Mouse (Mus musculus): Measurements from ENCODE around the gene Pcgf2. TPM values are rescaled to one million over a fixed set of nuclear protein-coding genes. Genes with fewer than 3 reads are reported as not detected.

Pcgf2 gene
- total and polyA plus RNA-seq, 3 experiments = 5.4 to 18.5 TPM; not detected in 1

DNA sequence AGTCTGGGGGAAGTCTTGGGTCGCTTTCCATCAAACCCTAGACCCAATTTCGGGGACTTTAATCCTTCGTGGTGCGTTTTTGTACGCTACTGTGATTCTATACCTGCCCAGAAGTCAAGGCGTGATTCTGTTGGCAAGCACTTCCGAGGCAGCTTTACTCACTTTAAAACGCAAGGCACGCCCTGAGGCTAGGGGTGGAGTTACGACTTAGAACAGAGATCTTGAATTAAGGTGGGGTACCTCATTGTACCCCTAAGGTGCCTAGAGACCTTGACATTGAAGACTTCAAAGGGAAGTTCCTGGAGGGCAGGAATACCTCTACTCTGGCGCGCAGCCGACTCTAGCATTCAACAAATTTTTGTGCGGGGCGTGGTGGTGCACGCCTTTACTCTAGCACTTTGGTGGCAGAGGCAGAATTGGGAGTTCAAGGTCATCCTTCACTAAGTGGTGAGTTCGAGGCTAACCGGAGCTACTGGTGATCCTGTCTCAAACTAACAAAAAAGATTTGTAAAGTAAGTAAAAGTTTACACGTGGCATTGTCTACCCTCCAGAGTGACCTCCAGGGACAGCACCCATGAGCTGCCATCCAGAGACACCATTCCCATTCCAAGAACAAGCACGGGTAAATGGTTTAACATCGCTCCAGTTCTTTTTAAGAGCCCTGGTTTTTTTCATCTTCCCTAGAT, 37.9 kb downstream of the Pcgf2 start:
- Histone ChIP-seq H3K4me3 (ENCODE audit: low read depth, low read length) (peak overlapping the region; percentile 71; the same call in 1 of the 2 replicates), H3K4me1 (ENCODE audit: insufficient read depth, low read depth, low read length) (peaks cover 53% of the 10 kb centered on the region), H3K27me3 (ENCODE audit: insufficient read depth, low read length) (peaks cover 64% of the 10 kb centered on the region), H3K9me3 (replicated peaks) (0 out of 2 replicates have a peak, but pooled peaks cover 2% of the 10 kb centered on the region), H3K36me3 (replicated peaks) (peaks cover 31% of the 10 kb centered on the region)
- no peak for ATAC-seq (ENCODE audit: extremely low read depth, insufficient number of reproducible peaks, low FRiP score, poor library complexity, severe bottlenecking)
- no peak for DNase-seq (ENCODE audit: low spot score)
- no peak for TF ChIP-seq GATA1 (IDR thresholded peaks at IDR 0.05; ENCODE audit: borderline replicate concordance, low read length)
- no peak for TF ChIP-seq TAL1 (conservative IDR thresholded peaks at IDR 0.05; ENCODE audit: low read depth, low read length)
- TF ChIP-seq CTCF (IDR thresholded peaks at IDR 0.05; ENCODE audit: low read depth, low read length) = no peak
- no peak for TF ChIP-seq GATA2 (IDR thresholded peaks at IDR 0.05; ENCODE audit: borderline replicate concordance, low read depth, low read length)
- TF ChIP-seq POLR2AphosphoS5 (IDR thresholded peaks at IDR 0.05; ENCODE audit: insufficient replicate concordance, low read depth, low read length) = no peak

GRCm38 (mm10) chr11:97661648-97662133, 38.6 kb downstream of the Pcgf2 start:
- H3K9me3 ChIP-seq (replicated peaks) = 0 out of 2 replicates have a peak, but pooled peaks cover 2% of the 10 kb centered on the region
- DNase-seq (ENCODE audit: low spot score) (no peak), ATAC-seq (ENCODE audit: extremely low read depth, insufficient number of reproducible peaks, low FRiP score, poor library complexity, severe bottlenecking) (no peak)
- peaks cover 27% of the 10 kb centered on the region for H3K36me3 ChIP-seq (replicated peaks)
- peaks cover 53% of the 10 kb centered on the region for H3K4me1 ChIP-seq (ENCODE audit: insufficient read depth, low read depth, low read length)
- H3K4me3 ChIP-seq (ENCODE audit: low read depth, low read length) = peak overlapping the region; percentile 63; the same call in 1 of the 2 replicates
- no peak for TF ChIP-seq POLR2AphosphoS5 (IDR thresholded peaks at IDR 0.05; ENCODE audit: insufficient replicate concordance, low read depth, low read length)
- TF ChIP-seq CTCF (IDR thresholded peaks at IDR 0.05; ENCODE audit: low read depth, low read length) = no peak
- TF ChIP-seq GATA1 (IDR thresholded peaks at IDR 0.05; ENCODE audit: borderline replicate concordance, low read length) = no peak
- no peak for TF ChIP-seq GATA2 (IDR thresholded peaks at IDR 0.05; ENCODE audit: borderline replicate concordance, low read depth, low read length)
- TF ChIP-seq TAL1 (conservative IDR thresholded peaks at IDR 0.05; ENCODE audit: low read depth, low read length) = no peak
- H3K27me3 ChIP-seq (ENCODE audit: insufficient read depth, low read length) = peaks cover 60% of the 10 kb centered on the region

DNA sequence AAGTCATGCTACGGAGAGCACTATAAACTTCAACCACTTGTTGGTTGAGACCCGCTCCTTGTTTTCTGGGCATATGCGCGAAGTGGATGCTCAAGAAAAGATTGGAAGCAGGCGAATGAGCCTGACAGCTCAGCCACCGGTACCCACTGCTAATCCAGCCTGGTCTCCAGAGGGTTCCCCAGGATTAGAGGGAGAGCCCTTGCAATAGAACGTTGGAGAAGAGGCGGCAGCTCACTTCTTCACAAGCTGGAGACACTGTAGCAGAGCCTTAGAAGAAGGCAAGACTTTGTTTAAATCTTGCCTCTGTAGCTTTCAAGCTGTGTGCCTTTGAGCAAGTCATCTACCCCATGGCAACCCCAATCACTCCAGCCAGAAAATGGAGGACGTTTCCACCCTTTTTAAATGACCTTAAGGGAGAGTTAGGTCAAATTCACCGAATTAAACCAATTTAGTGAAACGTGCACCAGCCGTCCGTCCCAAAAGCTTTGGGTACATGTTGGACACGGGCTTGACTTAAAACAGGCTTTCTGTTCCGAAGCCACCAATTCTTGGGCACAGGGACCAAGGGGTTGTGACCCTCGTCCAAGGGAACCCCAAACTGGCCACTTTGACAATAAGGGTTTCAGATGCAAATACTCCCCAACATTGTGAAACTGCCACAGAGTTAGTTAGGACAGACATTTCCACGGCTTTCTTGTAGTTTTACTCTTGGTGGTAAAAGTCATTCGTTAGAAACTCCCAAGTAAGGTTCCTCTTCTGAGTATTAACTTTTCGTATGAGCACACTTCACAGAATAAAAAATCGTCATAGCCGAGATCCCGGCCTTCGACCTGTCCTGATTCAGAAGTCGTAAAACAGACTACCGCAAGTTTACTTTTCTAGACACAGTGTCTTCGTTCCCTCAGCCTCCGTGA, 39.3 kb downstream of the Pcgf2 start:
- ATAC-seq (ENCODE audit: extremely low read depth, insufficient number of reproducible peaks, low FRiP score, poor library complexity, severe bottlenecking) (no peak), DNase-seq (ENCODE audit: low spot score) (no peak)
- no peak for TF ChIP-seq POLR2AphosphoS5 (IDR thresholded peaks at IDR 0.05; ENCODE audit: insufficient replicate concordance, low read depth, low read length)
- no peak for TF ChIP-seq TAL1 (conservative IDR thresholded peaks at IDR 0.05; ENCODE audit: low read depth, low read length)
- TF ChIP-seq CTCF (IDR thresholded peaks at IDR 0.05; ENCODE audit: low read depth, low read length) = no peak
- TF ChIP-seq GATA2 (IDR thresholded peaks at IDR 0.05; ENCODE audit: borderline replicate concordance, low read depth, low read length) = no peak
- TF ChIP-seq GATA1 (IDR thresholded peaks at IDR 0.05; ENCODE audit: borderline replicate concordance, low read length) = no peak
- peaks cover 55% of the 10 kb centered on the region for H3K4me1 ChIP-seq (ENCODE audit: insufficient read depth, low read depth, low read length)
- peaks cover 27% of the 10 kb centered on the region for H3K36me3 ChIP-seq (replicated peaks)
- H3K4me3 ChIP-seq (ENCODE audit: low read depth, low read length) = peak overlapping the region; percentile 77
- peaks cover 61% of the 10 kb centered on the region for H3K27me3 ChIP-seq (ENCODE audit: insufficient read depth, low read length)
- 0 out of 2 replicates have a peak, but pooled peaks cover 2% of the 10 kb centered on the region for H3K9me3 ChIP-seq (replicated peaks)

DNA sequence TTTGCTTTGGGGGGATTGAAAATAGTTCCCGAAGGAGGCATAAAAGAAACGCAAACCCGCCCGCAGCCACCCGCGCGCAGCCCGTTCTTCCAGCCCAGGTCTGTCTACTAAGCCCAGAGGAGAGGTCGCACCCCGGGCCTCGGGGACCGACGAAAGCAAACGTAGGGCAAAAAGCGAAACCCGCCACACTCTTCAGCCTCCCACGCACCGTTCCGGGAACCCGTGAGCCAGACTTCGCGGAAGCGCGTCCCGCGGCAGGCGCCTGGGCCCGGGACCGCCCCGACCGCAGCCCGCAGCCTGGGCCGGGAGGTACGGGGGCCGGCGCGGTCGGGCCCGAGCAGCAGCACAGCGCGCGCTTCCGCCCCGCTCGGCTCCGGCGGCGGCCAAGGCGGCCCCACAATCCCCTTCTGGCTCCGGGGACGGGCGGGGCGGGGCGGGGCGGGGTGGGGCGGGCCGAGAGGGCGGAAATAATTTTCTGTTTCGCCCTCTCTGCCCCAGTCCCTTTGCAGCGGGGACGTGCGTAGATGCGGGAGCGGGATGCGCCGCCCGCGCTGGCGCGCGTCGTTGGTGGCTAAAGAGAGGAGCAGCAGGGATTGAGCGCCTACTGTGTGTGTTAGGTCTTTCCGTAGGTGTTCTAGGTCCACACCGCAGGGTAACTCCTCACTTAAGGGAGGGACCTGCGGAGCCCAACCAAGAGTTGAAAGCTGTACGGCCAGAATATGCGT, 40.1 kb downstream of the Pcgf2 start:
- H3K36me3 ChIP-seq (replicated peaks) = peaks cover 21% of the 10 kb centered on the region
- peaks cover 58% of the 10 kb centered on the region for H3K27me3 ChIP-seq (ENCODE audit: insufficient read depth, low read length)
- TF ChIP-seq POLR2AphosphoS5 (IDR thresholded peaks at IDR 0.05; ENCODE audit: insufficient replicate concordance, low read depth, low read length) (no peak), CTCF (IDR thresholded peaks at IDR 0.05; ENCODE audit: low read depth, low read length) (no peak), GATA2 (IDR thresholded peaks at IDR 0.05; ENCODE audit: borderline replicate concordance, low read depth, low read length) (no peak), TAL1 (conservative IDR thresholded peaks at IDR 0.05; ENCODE audit: low read depth, low read length) (no peak), GATA1 (IDR thresholded peaks at IDR 0.05; ENCODE audit: borderline replicate concordance, low read length) (no peak)
- peak; percentile 83 for DNase-seq (ENCODE audit: low spot score)
- peak; percentile 42; the same call in 1 of the 2 replicates for ATAC-seq (ENCODE audit: extremely low read depth, insufficient number of reproducible peaks, low FRiP score, poor library complexity, severe bottlenecking)
- peaks cover 51% of the 10 kb centered on the region for H3K4me1 ChIP-seq (ENCODE audit: insufficient read depth, low read depth, low read length)
- H3K4me3 ChIP-seq (ENCODE audit: low read depth, low read length) = peak overlapping the region; percentile 77
- H3K9me3 ChIP-seq (replicated peaks) = no peaks in the 10 kb centered on the region

- Histone ChIP-seq H3K4me1 (ENCODE audit: insufficient read depth, low read depth, low read length) (peaks cover 46% of the 10 kb centered on the region), H3K27me3 (ENCODE audit: insufficient read depth, low read length) (peaks cover 53% of the 10 kb centered on the region), H3K4me3 (ENCODE audit: low read depth, low read length) (peak overlapping the region; percentile 77), H3K36me3 (replicated peaks) (peaks cover 18% of the 10 kb centered on the region), H3K9me3 (replicated peaks) (no peaks in the 10 kb centered on the region)
- ATAC-seq (ENCODE audit: extremely low read depth, insufficient number of reproducible peaks, low FRiP score, poor library complexity, severe bottlenecking) (no peak), DNase-seq (ENCODE audit: low spot score) (no peak)
- no peak for TF ChIP-seq TAL1 (conservative IDR thresholded peaks at IDR 0.05; ENCODE audit: low read depth, low read length)
- no peak for TF ChIP-seq CTCF (IDR thresholded peaks at IDR 0.05; ENCODE audit: low read depth, low read length)
- no peak for TF ChIP-seq POLR2AphosphoS5 (IDR thresholded peaks at IDR 0.05; ENCODE audit: insufficient replicate concordance, low read depth, low read length)
- TF ChIP-seq GATA2 (IDR thresholded peaks at IDR 0.05; ENCODE audit: borderline replicate concordance, low read depth, low read length) = no peak
- TF ChIP-seq GATA1 (IDR thresholded peaks at IDR 0.05; ENCODE audit: borderline replicate concordance, low read length) = no peak
Measured at GRCm38 (mm10) chr11:97659267-97659989, 40.9 kb downstream of the Pcgf2 start.
